Mouse (Mus musculus) layer of hippocampus, adult 9-11 months (tissue): ENCODE measurements around the gene Lcn12.

Experiments used
- DNase-seq: peaks from one replicate; pipeline ENCODE4 v3.0.0; 2022

Gene Lcn12

GRCm38 (mm10) chr2:25460135-25460534, 33.6 kb downstream of the Lcn12 start:
- no peak for DNase-seq

DNA sequence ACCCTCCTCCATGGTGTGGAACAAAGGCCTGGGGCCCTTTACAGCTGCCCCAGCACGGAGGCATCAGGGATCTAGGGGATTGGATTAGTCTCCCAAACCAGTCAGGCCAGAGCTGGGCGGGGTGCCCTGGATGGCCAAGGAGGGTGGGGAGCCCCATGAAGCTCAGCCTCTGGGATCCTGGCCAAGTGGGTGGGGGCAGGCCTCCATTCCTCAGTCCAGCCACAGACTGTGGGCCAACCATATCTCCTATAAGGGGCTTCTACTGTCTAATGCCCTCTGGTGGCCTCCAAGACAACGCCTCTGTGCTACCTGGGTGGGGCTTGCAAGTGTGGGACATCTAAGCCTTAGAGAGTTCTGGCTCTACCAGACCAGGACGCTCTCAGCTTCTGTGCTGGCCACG, 34.8 kb downstream of the Lcn12 start:
- no peak for DNase-seq

DNA sequence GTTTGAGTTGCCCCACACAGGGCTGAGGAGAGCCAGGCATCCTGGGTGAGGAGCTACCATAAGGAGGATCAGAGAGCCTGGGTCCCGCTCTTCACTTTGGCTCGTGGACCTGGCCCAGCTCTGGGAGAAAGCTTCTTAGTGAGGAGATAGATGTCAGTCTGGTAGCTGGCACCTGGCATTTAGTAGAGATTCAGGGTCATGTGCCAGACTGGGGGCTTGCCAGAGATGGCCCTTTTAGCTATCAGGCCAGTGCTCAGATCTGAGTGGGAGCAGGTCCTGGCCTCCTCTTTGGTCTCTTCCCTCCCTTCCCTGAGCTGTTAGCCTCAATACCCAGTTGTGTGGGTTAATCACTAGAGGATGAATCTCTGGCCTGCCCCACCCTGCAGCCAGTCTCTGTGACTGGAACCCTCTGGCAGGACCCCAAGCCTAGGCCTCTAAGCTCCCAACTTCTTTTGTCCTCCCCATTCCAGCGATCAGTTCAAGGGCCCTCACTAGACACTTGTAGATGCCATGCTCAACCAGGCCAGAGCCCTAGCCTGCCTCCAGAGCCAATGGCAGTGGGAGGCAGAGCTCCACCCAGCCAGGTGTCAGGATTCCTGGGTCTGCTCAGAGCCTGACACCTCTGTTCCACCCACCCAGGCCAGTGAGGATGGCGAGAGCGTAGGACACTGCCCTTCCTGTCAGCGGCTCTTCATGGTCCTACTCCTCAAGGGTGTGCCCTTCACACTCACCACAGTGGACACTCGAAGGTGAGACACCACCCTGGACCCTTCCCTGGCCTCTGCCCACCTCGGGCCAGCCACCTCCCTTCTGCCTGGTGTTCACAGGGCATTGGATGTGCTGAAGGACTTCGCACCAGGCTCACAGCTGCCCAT, 36.5 kb downstream of the Lcn12 start:
- DNase-seq, result no peak

DNA sequence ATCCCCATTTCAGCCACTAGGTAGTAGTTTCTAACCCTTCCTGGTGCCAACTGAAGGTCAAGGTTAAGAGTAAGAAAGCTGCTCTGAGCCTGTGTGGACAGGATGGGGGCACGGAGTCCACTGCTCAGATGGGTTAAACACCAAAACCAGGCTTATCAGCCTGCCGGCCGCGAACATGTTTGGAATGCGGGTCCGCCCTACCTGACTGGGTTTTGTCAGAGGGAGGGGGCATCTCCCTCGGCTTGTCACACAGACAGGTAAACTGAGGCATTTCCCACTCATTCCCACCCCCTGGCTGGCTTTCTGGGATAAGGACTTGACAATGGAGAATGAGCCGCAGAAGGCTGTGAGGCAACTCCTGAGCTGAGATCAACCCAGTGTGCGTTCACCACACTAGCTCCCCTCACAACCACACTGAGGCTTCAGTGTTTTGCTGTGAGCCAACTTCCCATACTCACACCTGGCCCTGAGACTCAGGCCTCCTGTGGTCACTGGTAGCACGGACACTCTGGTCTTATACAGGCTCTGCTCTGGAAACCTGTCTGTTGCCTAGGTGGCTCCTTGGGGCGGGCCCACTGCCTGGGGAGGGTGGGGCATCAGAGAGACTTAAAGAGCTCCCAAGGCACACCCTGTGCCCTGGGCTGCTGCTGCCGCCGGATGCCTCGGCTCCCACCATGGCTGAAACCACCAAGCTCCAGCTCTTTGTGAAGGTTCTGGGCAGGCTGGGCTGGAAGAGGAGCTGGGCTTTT, 37.3 kb downstream of the Lcn12 start, which contains the start of gene Clic3:
Gene Clic3, plus strand, starts transcription at position 634 of the 749 bp plus-strand sequence.
- no peak for DNase-seq

GRCm38 (mm10) chr2:25452951-25453350, 40.8 kb downstream of the Lcn12 start:
- DNase-seq, result no peak

DNA sequence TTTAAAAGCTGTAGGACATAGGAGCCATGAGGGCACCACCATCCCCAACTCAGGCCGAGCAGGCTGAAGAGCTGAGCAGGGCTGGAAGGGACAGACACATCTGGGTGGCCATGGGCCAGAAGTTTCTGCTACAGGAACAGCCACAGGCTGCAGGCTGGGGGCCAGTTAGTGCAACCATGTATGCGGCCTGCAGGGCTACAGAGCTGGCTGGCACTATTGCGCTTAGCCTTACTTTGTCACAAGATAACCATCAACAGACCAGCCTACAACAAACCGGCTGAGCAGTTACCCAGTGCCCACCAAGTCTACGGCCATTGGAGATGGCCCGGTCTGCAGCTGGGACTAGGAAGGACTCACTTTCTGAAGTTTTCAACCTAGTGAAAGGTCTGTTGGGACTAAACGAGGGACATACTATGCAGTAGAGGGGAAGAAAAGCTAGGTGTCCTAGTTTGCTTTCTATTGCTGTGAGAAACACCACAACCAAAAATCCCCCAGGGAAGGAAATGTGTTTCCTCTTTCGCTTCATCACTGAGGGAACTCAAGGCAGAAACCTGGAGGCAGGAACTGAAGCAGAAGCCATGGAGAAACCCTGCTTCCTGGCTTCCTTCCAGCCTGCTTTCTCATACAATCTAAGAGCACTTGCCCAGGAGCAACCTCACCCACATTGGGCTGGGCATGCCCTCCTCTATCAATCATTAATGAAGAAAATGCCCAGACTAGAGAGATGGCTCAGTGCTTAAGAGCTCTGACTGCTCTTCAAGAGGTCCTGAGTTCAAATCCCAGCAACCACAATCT, 42.7 kb downstream of the Lcn12 start:
- no peak for DNase-seq

DNA sequence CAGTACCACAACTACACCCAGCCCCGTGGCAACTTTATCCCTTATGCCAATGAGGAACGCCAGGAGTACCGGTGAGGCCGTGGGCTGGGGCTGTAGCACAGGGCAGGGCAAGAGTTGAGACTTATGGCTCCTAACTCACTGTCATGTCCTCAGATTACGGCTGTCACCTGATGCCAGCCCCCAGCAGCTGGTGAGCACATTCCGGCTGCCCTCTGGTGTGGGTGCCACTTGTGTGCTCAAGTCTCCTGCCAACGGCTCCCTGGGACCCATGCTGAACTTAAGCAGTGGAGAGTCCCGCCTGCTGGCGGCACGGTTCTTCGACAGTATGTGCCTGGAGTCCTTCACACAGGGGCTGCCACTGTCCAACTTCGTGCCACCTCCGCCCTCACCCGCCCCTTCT, 51.0 kb downstream of the Lcn12 start:
- no peak for DNase-seq

GRCm38 (mm10) chr2:25441067-25441466, 52.6 kb downstream of the Lcn12 start:
- DNase-seq, result no peak
